Mouse (Mus musculus) gastrocnemius, postnatal 14 days (tissue): Measurements from ENCODE around the gene Sema4g. TPM values are rescaled to one million over a fixed set of nuclear protein-coding genes. Genes with fewer than 3 reads are reported as not detected.
"Not testable (repeated sequence)": the region's sequence is repeated elsewhere in the genome, so short reads cannot be mapped to it uniquely, and the experiment has no call there.

Experiments
- DNase-seq: peaks from one replicate; pipeline ENCODE4 v3.0.0; 2021; ENCODE audit warnings: mixed read lengths
- intact Hi-C: fragments of 180-260 bp; cut with DNase I; formaldehyde crosslinking; loops from one replicate; pipeline ENCODE4 v1.15.1; 2025; ENCODE audit warnings: low total_unique reads
- total RNA-seq, 2 experiments: library from RNA; stranded (reverse); gene quantifications; 2 replicates each; pipeline ENCODE4 v1.2.3; 2021

The Sema4g gene
- total RNA-seq, 2 experiments from 2014 or later: 0.73 to 1.3 TPM

DNA sequence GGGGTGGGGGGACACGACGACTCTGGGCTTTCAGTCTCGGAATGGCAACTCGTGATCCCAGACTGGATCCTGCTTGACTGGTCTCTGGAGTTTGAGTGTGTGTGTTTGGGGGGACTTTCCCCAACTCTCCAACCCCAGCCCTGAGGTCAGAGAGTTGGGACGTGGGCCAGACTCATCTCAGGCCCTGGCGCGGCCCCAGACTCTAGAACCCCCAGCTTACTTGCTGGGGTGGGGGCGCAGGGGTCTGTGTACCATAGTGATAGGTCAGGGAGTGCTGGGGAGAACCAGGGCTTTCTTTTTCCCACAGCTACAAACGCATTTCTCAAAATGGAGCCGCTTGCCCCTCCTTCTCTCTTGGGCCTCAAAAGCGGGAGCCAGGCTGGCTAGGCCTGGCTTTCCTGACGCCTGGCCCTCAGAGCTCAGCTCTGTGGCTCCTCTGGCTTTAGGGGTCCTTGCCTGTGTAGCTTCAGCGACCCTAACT is 29.5 kb downstream of the Sema4g start:
- no peak for DNase-seq
- intact Hi-C loops: no loop called here

DNA sequence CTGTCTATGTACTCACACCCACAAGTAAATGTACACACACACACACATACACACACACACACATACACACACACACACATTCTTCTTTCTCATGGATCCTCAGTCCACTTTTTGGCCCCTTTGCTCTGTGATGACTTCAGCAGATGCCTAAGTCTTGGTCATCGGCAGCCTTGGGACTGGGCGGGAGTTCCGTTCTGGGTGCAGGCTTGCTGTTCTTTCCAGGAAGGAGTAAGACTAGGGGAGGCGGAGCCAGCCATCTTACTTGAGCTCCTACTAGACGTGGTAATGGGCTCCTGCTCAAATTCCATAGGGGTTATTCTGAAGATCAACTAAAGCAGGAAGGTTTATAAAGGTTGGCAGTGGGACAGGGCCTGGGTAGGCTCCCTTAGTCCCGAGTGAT is 31.4 kb downstream of the Sema4g start:
- intact Hi-C loops: no loop called here
- DNase-seq: peak; percentile 85

DNA sequence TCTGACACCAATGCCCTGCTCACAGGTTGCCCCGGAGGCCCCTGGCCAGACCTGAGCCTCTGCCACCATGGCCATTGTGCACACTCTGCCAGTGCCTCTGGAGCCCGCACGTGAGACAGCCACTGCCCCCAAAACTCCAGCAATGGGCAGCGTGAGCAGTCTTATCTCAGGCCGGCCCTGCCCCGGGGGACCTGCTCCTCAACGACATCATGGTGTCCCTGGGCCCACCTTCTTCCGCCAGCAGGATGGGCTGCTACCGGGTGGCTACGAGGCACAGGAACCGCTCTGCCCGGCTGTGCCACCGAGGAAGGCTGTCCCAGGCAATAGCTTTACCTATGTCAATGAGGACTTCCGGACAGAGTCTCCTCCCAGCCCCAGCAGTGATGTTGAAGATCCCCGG is 32.5 kb downstream of the Sema4g start:
- DNase-seq: no peak
- intact Hi-C loops: no loop called here

DNA sequence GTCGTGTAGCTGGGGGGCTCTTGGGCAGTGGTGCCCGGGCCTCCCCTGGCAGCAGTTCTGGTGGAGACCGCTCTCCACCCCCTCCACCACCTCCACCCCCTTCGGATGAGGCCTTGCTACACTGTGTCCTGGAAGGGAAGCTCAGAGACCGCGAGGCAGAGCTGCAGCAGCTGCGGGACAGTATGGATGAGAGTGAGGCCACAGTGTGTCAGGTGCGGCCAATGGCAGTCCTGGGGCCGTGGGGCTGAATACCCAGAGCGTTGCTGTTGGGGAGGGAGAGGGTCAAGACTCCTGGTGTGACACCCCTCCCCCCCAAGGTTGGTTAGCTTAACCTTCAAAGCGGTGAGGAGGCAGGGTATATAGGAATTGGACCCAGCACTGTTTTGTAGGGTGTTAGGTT is 35.1 kb downstream of the Sema4g start:
- intact Hi-C loops: no loop called here
- DNase-seq: no peak

DNA sequence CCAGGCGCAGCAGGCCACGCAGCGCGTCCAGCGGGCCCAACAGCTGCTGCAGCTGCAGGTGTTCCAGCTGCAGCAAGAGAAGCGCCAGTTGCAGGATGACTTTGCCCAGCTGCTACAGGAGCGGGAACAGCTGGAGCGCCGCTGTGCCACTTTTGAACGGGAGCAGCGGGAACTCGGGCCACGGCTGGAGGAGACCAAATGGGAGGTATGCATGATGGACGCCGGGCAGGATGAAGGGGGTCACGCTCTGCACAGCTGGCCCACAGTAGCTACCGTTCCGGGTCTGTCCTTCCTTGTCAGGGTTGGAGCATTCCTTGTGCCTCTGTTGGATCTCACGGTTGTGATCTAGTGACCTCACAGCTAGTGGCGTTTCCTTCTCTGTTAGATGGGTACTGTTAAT is 35.9 kb downstream of the Sema4g start:
- DNase-seq: no peak

DNA sequence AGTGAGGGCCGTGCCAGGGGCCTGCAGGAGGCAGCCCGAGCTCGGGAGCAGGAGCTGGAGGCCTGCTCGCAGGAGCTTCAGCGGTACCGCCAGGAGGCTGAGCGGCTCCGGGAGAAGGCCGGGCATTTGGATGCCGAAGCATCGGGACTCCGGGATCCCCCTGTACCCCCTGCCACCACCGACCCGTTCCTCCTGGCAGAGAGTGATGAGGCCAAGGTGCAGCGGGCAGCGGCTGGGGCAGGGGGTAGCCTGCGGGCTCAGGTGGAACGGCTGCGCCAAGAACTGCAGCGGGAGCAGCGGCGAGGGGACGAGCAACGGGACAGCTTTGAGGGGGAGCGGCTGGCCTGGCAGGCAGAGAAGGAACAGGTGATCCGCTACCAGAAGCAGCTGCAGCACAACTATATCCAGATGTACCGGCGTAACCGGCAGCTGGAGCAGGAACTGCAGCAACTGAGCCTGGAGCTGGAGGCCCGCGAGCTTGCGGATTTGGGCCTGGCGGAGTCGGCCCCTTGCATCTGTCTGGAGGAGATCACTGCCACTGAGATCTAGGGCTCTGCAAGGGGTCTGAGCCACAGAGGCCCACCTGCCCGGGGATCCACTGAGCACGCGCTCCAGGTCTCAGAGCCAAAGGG is 37.2 kb downstream of the Sema4g start:
- DNase-seq: no peak
- intact Hi-C loops: no loop called here

More for the DNA sequence above, 35.9 kb downstream of the Sema4g start:
- intact Hi-C loops: no loop called here

DNA sequence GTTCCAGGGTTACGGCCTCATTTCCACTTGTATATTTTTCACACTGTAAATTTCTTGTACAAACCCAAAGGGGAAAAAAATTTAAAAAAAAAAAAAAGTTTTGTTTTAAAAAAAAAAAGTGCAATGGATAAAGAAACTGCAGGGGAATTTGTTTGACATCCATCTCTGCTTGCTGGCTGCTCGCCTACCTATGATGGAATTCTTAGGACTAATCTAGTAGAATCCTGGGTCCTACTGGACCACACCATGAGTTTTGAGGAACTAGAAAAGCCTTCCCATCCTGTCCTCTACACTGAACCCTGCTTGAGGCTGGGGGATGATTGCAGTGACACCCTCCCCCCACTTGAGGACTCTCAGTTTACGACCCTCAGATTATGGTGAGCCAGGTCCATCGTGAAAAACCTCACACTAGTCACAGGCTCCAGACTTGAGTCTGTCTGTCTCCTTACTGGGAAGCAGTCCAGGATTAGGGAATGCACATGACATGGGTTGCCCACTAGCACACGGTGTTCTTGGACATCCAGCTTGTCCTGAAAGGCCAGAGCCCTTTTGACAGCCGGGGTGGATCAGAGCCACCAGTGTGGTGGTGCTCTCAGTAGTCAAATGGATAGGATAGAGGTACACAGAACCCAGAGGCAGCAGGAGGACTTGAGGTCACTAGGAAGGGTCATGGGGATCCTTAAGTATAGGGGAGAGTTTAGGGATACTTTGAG is 38.2 kb downstream of the Sema4g start:
- DNase-seq: no peak
- intact Hi-C loops: no loop called here

DNA sequence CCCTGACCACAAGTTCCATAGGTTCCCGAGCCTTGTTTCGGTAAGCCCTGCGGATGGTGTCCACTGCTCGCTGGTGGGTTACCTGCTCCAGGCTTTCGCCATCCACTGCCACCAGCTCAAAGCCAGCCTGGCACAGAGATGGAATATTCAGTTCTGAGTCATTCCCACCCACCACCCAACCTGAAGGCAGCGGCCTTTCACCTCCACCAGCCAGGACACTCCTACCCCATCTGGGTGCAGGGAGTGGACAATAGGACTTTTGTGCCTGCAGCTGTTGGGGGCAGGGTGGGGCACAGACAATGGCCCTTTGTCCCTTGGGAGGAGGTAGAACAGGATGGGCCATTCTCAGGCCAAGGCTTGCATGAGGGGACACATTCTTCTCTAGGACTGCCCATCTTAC is 38.9 kb downstream of the Sema4g start:
- intact Hi-C loops: no loop called here
- DNase-seq: no peak

DNA sequence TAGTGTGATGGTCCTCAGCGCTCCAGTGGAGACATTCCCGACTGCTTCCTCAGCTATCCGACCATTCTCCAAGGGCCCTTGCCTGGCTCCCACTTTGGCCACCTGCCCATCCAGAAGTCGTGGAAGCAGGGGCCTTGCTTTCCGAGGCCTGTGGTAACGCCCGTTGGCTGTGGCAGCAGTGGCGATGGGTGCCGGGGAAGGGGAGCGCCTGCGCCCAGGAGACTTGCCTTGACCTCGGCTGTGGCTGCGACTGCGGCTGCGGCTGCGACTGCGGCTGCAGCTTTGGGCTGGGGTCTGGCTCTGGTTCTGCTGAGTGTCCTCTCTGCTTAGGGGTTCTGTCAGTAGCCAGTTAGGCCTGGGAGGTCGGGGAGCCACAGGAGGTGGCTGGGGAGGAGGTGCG is 39.8 kb downstream of the Sema4g start:
- intact Hi-C loops: no loop called here
- DNase-seq: no peak

DNA sequence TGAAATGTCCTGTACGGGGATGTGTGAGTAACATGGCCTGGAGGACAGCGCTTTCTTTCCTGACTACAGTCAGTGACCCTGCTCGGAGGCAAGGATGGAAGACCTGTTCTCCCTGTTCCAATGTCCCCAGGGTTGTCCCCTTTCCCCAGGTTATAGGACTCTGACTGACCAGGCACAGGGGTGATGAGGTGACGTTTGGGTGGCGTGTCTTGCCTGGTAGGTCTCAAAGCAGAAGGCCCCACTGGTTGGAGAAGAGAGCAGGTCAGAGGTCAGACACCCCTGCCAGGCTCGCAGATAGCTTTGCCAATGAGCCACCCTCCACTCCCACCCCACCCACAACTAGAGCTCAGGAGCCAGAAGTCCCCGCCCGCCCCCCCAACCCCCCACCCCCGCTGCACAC is 40.7 kb downstream of the Sema4g start:
- DNase-seq: no peak
- intact Hi-C loops: no loop called here

DNA sequence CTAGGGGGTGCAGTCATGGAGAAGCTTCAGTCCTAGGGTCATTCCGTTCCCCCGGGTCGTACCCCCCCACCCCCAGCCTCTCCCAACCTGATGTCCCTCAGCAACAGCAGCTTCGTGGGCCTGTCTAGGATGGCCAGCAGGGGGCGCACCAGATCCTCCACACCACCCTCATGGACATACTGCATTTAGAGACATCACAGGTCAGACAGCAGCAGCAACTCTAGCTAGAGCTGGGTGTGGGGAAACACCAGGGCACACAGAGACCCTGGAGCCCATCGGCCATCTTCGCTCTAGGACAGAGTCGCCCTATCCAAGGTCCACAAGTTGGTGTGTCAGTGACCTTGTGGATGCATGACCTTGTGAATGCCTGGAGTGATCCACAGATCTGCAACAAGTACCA is 41.2 kb downstream of the Sema4g start:
- intact Hi-C loops: loop anchor here (2.0 kb wide), 1 partner anchor 17 kb away; no protein-coding TSS in a partner anchor
- DNase-seq: peak; percentile 73

DNA sequence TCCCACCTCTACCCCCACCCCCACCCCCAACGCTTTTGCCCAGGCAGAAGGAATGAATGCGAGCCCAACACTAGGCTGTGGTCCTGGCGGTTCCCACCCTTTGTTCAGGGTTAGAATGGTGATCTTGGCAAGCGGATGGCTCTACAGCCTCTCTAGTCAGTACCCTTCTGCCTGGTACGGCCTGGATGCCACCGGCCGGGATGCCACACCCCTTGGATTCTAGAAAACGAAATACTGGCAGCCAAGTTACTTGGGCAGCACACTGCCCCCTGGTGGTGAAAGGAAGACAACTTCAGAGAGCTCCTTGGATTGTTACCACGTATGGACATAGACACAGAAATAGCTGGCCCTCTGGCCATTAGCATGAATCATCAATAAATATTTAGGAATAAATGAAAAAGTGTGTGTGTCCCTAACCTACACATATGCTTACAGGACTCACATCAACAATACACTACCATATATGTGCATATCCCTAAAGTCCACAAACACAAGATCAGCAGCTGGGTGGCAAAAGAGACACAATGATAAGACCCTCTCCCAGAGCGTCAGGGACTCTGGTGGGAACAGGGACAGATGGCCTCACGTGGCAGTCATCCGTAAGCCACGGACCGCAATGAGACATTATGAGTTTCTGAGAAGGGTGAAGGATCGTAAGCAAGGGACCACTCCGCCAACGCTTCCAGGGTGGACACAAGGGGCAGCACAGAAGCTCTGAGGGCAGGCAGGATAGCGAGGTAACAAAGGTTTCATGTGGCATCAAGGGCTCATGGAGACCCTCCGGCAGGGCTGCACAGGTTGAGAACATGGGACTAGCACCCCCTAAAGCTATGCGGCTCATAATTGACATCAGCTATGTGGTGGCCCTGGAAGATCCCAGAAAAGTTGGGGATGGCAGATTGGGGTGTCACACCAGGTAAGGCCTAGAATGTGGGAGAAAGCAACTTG is 42.1 kb downstream of the Sema4g start:
- intact Hi-C loops: loop anchor here (2.0 kb wide), 1 partner anchor 18 kb away; no protein-coding TSS in a partner anchor
- DNase-seq: peak; percentile 77

DNA sequence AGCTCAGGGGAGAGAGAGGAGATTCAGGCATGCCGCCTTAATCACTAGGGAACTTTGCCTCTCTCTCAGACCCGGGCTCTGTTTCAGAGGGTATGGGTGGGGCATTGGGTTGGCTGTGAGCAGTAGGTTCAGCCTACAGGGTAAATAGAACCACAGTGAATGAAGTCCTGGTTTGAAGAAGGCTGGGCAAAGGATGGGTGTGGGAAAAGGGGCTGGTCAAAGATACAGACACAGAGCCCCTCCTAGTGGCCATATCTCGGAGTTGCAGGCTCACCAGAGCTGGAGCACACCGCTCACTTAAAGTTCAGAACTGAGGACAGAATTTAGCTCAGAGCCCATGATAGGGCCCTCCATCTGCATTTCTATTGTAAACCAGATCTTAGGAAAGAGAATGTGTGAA is 42.9 kb downstream of the Sema4g start:
- intact Hi-C loops: loop anchor here (2.0 kb wide), 1 partner anchor 19 kb away; no protein-coding TSS in a partner anchor
- peak; percentile 78 for DNase-seq

DNA sequence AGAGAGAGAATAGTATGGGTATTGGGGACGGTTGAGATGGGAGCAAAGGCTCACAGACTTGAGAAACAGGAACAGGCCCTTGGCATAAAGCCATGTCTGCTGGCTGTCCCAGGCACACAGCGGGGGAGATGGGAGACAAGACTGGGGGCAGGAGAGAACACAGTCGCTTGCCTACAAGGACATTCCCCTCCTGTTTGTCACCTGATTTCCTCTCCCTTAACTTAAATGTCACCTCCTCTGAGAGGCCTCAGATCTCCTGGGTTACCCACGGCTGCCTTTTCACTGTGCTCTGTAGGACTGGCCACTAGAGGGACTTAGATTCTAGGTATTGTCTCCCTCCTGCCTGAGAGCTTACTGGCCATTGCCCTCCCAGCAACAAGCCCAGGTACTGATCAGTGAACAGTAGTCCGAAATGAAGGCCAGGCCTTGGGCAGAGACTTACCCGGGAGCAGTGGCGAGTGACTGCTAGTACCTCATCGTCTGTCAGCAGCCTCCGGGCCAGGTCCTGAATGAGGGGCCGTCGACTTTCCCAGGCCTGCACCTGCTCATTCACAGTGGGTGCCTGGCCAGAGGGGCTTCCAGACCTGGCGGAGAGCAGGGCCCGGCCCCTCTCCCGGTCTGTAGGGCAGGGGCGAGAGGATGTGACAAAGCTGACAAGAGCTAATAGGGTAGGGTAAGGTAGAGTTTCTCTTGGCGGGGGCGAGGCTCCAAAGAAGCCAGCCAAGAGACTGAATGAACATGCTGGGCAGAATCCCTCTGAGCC is 43.9 kb downstream of the Sema4g start:
- no peak for DNase-seq
- intact Hi-C loops: no loop called here

DNA sequence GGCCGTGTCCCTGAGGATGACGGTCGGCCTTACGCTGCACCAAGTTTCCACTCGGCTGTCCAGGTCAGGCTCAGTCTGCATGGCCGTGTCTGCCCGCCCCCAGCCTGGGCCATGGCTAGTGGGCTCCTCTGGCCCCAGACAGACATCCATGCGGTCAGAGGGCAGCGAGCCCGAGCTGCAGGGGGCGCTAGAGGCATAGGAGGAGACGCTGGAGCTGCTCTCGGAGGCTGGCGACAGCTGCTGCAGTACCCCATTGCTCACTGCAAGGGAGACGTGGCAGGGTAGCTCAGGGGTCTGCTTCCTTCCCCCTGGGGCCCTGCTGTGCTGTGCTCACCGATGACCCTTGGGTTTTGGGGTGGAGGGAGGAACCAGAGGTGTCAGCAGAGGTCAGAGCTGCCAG is 48.0 kb downstream of the Sema4g start:
- DNase-seq: peak; percentile 77
- intact Hi-C loops: no loop called here

DNA sequence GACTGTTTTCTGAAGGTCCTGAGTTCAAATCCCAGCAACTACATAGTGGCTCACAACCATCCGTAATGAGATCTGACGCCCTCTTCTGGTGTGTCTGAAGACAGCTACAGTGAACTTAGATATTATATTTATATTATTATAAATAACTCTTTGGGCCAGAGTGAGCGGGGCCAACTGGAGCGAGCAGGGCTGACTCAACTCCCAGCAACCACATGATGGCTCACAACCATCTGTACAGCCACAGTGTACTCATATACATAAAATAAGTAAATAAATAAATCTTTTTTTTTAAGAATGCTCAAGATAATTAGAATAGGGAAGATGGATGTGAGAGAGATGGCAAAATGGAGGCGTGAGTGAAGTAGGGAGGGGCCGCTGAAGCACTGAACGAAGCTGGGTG is 49.3 kb downstream of the Sema4g start:
- intact Hi-C loops, DNase-seq: not testable (repeated sequence)

DNA sequence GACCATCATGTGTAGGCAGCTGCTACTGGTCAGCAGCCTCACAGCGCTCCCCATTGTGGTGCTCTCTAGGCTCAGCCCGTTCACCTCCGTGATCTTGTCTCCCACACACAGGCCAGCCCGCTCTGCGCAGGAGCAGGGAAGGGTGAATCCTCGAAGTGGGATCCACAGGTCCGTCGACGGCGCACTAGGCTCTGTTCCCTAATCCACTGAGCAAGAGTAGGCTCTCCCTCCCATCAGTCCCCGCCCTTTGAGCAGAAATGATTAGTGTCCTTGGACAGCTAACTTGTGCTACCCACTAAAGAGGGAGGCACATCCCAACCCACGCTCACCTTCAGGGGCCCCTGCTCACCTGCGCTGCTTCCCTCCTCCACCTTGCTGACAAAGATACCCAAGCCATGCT is 51.3 kb downstream of the Sema4g start:
- intact Hi-C loops: no loop called here
- no peak for DNase-seq

DNA sequence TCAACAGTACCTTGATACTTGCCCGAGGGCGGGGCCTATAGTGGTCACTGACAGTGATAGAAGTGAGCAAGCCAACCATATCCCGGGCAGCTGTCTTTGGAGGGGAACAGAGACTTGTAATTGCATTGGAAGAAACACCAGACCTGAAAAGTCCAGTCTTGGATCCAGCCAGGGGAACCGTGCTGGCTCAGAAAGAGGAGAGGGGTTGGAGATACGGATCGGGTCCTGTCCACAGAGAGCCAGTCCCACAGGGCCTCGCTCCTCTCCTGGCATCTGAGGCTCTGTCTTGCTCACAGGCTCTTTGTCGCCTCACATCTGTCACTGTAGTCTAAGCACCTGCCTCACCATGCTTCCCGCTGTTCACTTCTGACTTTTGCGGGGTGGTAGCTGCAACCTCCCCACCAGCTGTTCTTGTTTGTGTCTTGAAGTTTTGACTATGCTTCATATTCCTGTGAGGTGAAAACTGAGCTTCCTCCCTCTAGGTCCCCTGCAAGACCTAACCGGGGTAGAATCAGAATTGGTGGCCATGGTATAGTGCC is 55.6 kb downstream of the Sema4g start:
- intact Hi-C loops: no loop called here
- no peak for DNase-seq

DNA sequence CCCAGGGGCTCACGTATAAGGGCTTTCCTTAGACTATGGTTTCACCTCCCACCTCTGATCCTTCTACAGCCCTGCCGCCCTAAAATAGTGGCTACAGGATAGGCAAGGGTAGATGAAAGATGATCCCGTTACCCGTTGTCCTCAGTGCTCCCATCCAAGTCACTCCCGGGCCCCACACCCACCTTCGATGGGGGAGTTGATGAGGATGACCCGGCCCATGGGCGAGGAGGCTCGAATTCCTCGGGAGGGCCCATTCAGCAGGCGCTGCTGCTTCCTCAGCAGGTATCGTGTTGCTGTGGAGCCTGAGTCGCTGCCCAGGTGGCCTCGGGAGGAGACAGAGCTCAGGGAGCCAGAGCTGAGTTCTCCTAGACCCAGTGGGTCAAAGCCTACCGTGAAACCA is 56.3 kb downstream of the Sema4g start:
- peak; percentile 74 for DNase-seq
- intact Hi-C loops: no loop called here
